Mouse (Mus musculus) myocyte (in vitro differentiated cells): ENCODE results near the gene Ksr2. TPM values are rescaled to one million over a fixed set of nuclear protein-coding genes. Genes with fewer than 3 reads are reported as not detected.

Experiments
- H3K27me3 ChIP-seq: one replicate; pipeline ENCODE4 v1.6.1; 2011; ENCODE audit not compliant: control insufficient read depth, insufficient read depth, insufficient read length
- H3K36me3 ChIP-seq: one replicate; pipeline ENCODE4 v1.6.1; 2011; ENCODE audit not compliant: control insufficient read depth, insufficient read depth
- H3K4me2 ChIP-seq: one replicate; pipeline ENCODE4 v1.6.1; 2011; ENCODE audit warnings: low read depth, control low read depth
- H3K4me3 ChIP-seq: one replicate; pipeline ENCODE4 v1.5.1; 2011; ENCODE audit warnings: mild to moderate bottlenecking, control low read depth, moderate library complexity
- H3K79me2 ChIP-seq: one replicate; pipeline ENCODE4 v1.6.1; 2011; ENCODE audit not compliant: control insufficient read depth, insufficient read depth
- H3ac ChIP-seq: one replicate; pipeline ENCODE4 v1.6.1; 2011; ENCODE audit not compliant: control insufficient read depth, insufficient read length
- CEBPB ChIP-seq: IDR thresholded peaks from 2 replicates; pipeline ENCODE4 v1.6.1; 2011; ENCODE audit warnings: mild to moderate bottlenecking, moderate library complexity; ENCODE audit not compliant: poor library complexity, insufficient read depth, severe bottlenecking
- E2F4 ChIP-seq: IDR thresholded peaks from one replicate; pipeline ENCODE4 v1.6.1; 2011; ENCODE audit warnings: mild to moderate bottlenecking, control low read depth, moderate library complexity; ENCODE audit not compliant: insufficient read depth
- MAX ChIP-seq: IDR thresholded peaks from one replicate; pipeline ENCODE4 v1.6.1; 2011; ENCODE audit warnings: low read depth, mild to moderate bottlenecking, control low read depth
- MYOD1 ChIP-seq, 3 experiments: IDR thresholded peaks; one replicate each; pipeline ENCODE4 v1.6.1; 2011; ENCODE audit warnings: control low read depth in 2 of 3, low read depth in 2 of 3, mild to moderate bottlenecking in 2 of 3, moderate library complexity in 1 of 3; ENCODE audit not compliant: insufficient read length in 2 of 3, control insufficient read depth in 1 of 3
- MYOG ChIP-seq, 3 experiments: IDR thresholded peaks; one replicate each; pipeline ENCODE4 v1.6.1; 2011; ENCODE audit warnings: control low read depth in 2 of 3, low read depth in 2 of 3, mild to moderate bottlenecking in 2 of 3; ENCODE audit not compliant: insufficient read length in 2 of 3, control insufficient read depth in 1 of 3, insufficient read depth in 1 of 3
- POLR2A ChIP-seq: IDR thresholded peaks from one replicate; pipeline ENCODE4 v1.6.1; 2011; ENCODE audit warnings: low read depth, mild to moderate bottlenecking, control low read depth, moderate library complexity; ENCODE audit not compliant: insufficient read length
- POLR2AphosphoS2 ChIP-seq: IDR thresholded peaks from one replicate; pipeline ENCODE4 v1.6.1; 2011; ENCODE audit warnings: low read depth, control low read depth; ENCODE audit not compliant: insufficient read length
- REST ChIP-seq: IDR thresholded peaks from one replicate; pipeline ENCODE4 v1.6.1; 2011; ENCODE audit warnings: mild to moderate bottlenecking, control low read depth, moderate library complexity; ENCODE audit not compliant: insufficient read depth, insufficient read length
- SRF ChIP-seq: IDR thresholded peaks from one replicate; pipeline ENCODE4 v1.6.1; 2011; ENCODE audit warnings: low read depth; ENCODE audit not compliant: control insufficient read depth, insufficient read length
- TCF12 ChIP-seq: IDR thresholded peaks from one replicate; pipeline ENCODE4 v1.6.1; 2011; ENCODE audit warnings: mild to moderate bottlenecking, control low read depth; ENCODE audit not compliant: poor library complexity, insufficient read depth, severe bottlenecking
- TCF3 ChIP-seq: IDR thresholded peaks from one replicate; pipeline ENCODE4 v1.6.1; 2011; ENCODE audit warnings: low read depth, control low read depth; ENCODE audit not compliant: insufficient read length
- USF1 ChIP-seq: IDR thresholded peaks from one replicate; pipeline ENCODE4 v1.6.1; 2011; ENCODE audit warnings: low read depth, mild to moderate bottlenecking, control low read depth, moderate library complexity
- polyA plus RNA-seq: library from polyadenylated mRNA; unstranded; fragments of >200 nt; fragmentation: generic; extraction: Trizol; gene quantifications from one replicate; pipeline ENCODE4 v1.2.1, GENCODE M21; 2012; ENCODE audit warnings: missing spikeins

The Ksr2 gene
- polyA plus RNA-seq, 1 experiment, result 0.02 TPM

- no peaks in the 10 kb centered on the region for H3K79me2 ChIP-seq
- no peaks in the 10 kb centered on the region for H3K27me3 ChIP-seq
- no peaks in the 10 kb centered on the region for H3K36me3 ChIP-seq
- no peak overlapping the region for H3K4me3 ChIP-seq
- no peak overlapping the region for H3ac ChIP-seq
- TF ChIP-seq TCF3, result no peak
- TF ChIP-seq E2F4, result no peak
- TF ChIP-seq CEBPB, result no peak
- TF ChIP-seq USF1, result no peak
- no peak for TF ChIP-seq MAX
- no peak for TF ChIP-seq TCF12
- H3K4me2 ChIP-seq, result no peak overlapping the region
Observed at GRCm38 (mm10) chr5:117790071-117790470, 376.3 kb downstream of the Ksr2 start.

DNA sequence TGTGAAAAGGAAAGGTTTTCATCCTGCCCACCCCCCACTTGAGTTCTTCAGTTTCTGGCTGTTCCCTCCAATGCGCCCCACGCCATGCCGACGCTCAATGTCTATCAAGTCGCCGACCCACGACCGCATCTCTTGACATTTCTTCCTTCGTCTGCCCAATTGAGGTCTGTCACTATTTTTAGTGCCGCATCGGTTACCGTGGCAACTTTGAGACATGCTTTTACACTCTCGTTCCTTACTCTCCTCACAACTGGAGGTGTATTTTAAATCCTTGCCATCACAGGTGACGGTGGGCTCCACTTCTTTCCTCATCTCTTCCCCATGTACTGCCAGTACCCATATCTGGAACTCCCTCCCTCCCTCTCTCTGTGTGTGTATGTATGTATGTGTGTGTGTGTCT is 378.1 kb downstream of the Ksr2 start:
- Histone ChIP-seq H3K27me3 (no peaks in the 10 kb centered on the region), H3K4me2 (no peak overlapping the region), H3ac (no peak overlapping the region), H3K36me3 (no peaks in the 10 kb centered on the region), H3K4me3 (no peak overlapping the region), H3K79me2 (no peaks in the 10 kb centered on the region)
- TF ChIP-seq MYOG (IDR thresholded peaks at IDR 0.05; ENCODE audit: control insufficient read depth in 1 of 3, insufficient read depth in 1 of 3, insufficient read length in 2 of 3, low read depth in 2 of 3) (no peak), POLR2A (no peak), TCF3 (no peak), REST (no peak), MAX (no peak), SRF (no peak), CEBPB (no peak), MYOD1 (IDR thresholded peaks at IDR 0.05; ENCODE audit: control insufficient read depth in 1 of 3, insufficient read length in 2 of 3, low read depth in 2 of 3) (no peak), TCF12 (no peak), POLR2AphosphoS2 (no peak), E2F4 (no peak), USF1 (no peak)

DNA sequence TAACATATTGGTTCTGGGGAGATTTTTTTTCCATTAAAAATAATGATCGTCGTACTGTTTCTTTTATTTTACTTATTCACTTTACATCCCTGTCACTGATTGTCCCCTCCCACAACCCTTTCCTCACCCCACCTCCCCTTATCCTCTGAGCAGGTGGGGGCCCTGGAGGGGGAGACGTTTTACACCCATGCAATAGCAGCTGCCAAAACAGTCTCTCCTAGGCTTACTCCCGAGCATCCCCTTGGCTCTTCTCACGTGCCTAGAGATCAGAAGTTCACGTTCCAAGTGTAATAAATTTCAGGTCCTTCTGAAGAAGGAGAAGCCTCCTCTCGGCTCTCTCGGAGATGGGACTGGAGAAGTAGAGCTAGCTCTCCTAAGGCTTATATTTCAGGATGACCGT is 387.0 kb downstream of the Ksr2 start:
- H3K4me2 ChIP-seq, result no peak overlapping the region
- H3ac ChIP-seq, result no peak overlapping the region
- TF ChIP-seq USF1 (no peak), POLR2A (no peak), MAX (no peak), CEBPB (no peak), MYOG (IDR thresholded peaks at IDR 0.05; ENCODE audit: control insufficient read depth in 1 of 3, insufficient read depth in 1 of 3, insufficient read length in 2 of 3, low read depth in 2 of 3) (no peak), REST (no peak), TCF12 (no peak), E2F4 (no peak), POLR2AphosphoS2 (no peak), TCF3 (no peak), MYOD1 (IDR thresholded peaks at IDR 0.05; ENCODE audit: control insufficient read depth in 1 of 3, insufficient read length in 2 of 3, low read depth in 2 of 3) (no peak), SRF (no peak)
- H3K36me3 ChIP-seq, result no peaks in the 10 kb centered on the region
- H3K27me3 ChIP-seq, result no peaks in the 10 kb centered on the region
- H3K4me3 ChIP-seq, result no peak overlapping the region
- no peaks in the 10 kb centered on the region for H3K79me2 ChIP-seq

DNA sequence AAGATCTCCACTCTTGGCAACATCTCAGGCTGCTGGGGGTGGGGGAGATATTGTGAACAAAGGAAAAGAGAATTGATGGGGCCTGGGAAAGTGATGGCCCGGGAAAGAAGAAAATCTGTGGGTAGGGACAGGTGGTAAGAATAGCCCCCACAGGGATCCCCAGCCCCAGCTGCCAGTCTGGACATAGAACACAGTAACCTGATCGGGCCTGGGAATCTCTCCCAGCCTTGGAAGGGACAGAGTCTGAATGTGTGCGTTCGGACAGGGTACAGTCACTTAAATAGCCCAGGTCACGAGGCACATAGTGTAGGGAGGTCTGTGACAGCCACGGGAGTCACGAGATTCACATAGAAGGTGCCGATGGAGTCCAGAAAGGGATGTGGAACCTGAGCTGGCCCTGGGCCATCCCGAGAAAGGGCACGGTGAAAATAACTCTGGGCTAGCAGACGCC is 388.3 kb downstream of the Ksr2 start:
- H3K4me2 ChIP-seq, result peak overlapping the region; percentile 13
- no peaks in the 10 kb centered on the region for H3K79me2 ChIP-seq
- TF ChIP-seq POLR2AphosphoS2 (no peak), MAX (no peak), CEBPB (no peak), REST (no peak)
- H3K27me3 ChIP-seq, result no peaks in the 10 kb centered on the region
- no peak overlapping the region for H3K4me3 ChIP-seq
- no peak overlapping the region for H3ac ChIP-seq
- no peaks in the 10 kb centered on the region for H3K36me3 ChIP-seq

DNA sequence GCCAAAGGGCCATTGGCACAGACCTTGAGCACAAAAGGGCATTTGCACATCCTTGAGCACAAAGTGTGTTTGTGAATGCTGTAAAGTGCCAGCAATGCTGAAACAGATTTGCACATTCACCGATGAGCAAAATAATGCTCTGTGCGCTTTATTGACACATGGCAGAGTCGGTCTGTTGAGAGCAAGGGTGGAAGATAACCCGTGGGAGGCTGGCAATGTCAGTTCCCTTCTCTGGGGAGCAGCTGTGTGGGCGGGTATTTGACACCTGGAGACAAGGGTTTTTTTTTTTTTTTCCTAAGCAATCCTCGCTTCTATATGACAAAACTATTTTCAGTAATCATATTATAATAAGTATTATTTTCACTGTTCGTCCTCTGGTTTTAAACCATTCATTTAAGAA is 389.8 kb downstream of the Ksr2 start:
- no peaks in the 10 kb centered on the region for H3K36me3 ChIP-seq
- no peak overlapping the region for H3ac ChIP-seq
- H3K4me3 ChIP-seq, result no peak overlapping the region
- no peaks in the 10 kb centered on the region for H3K79me2 ChIP-seq
- H3K4me2 ChIP-seq, result no peak overlapping the region
- H3K27me3 ChIP-seq, result no peaks in the 10 kb centered on the region
- TF ChIP-seq E2F4, result no peak
- TF ChIP-seq MAX, result no peak
- no peak for TF ChIP-seq MYOG (IDR thresholded peaks at IDR 0.05; ENCODE audit: control insufficient read depth in 1 of 3, insufficient read depth in 1 of 3, insufficient read length in 2 of 3, low read depth in 2 of 3)
- TF ChIP-seq TCF12, result no peak
